Mouse (Mus musculus) E14TG2a.4 (cell line): ENCODE data around the gene Plpp6.

ENCODE experiments used
- CTCF ChIP-seq: conservative IDR thresholded peaks from 2 replicates; pipeline ENCODE4 v1.5.1; 2014; ENCODE audit warnings: low read length
- NANOG ChIP-seq: IDR thresholded peaks from 2 replicates; pipeline ENCODE4 v1.6.1; 2014; ENCODE audit warnings: borderline replicate concordance, low read length, mixed read lengths
- POU5F1 ChIP-seq: IDR thresholded peaks from 2 replicates; pipeline ENCODE4 v1.6.1; 2014; ENCODE audit warnings: low read length, borderline replicate concordance

- TF ChIP-seq CTCF (no peak), NANOG (no peak), POU5F1 (no peak)
Observed at GRCm38 (mm10) chr19:28927396-28927795, 36.4 kb upstream of the Plpp6 start.
